Mouse (Mus musculus): ENCODE results near the gene Fbxl17.

DNA sequence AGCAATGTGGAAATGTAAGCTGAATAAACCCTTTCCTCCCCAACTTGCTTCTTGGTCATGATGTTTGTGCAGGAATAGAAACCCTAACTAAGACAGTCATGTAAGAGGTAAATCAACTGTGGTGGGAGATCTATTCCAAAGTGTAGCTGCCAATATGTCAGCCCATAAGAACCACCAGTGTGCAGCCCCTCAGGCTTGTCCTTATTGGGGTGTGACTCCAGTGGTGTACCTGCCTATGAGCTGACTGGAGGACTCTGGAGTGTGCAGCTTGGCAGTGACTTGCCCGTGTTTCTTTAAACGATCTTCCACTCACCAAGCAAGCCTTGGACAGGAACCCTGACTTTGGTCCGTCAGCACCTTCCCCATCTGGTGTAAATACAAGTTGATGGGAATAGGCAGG lies 188.2 kb downstream of the Fbxl17 start:
- TF ChIP-seq CTCF (IDR thresholded peaks at IDR 0.05; ENCODE audit: low read depth), result no peak
- no peak for TF ChIP-seq EP300 (IDR thresholded peaks at IDR 0.05; ENCODE audit: low read depth)
